Mouse (Mus musculus) brain, embryonic 14.5 days (tissue): ENCODE data around the gene Vmn1r9. TPM values are rescaled to one million over a fixed set of nuclear protein-coding genes. Genes with fewer than 3 reads are reported as not detected.
A peak's percentile ranks its signal among the peaks of the same experiment; 100 is the strongest.
"Not testable (repeated sequence)": the region's sequence is repeated elsewhere in the genome, so short reads cannot be mapped to it uniquely, and the experiment has no call there.

Source experiments
- DNase-seq: peaks from one replicate; pipeline ENCODE4 v3.0.0-alpha.2; 2011; ENCODE audit warnings: low read depth
- CTCF ChIP-seq: fragments of 200-500 bp; IDR thresholded peaks from 2 replicates; pipeline ENCODE4 v1.5.1; 2012; ENCODE audit warnings: inconsistent platforms, mild to moderate bottlenecking, moderate library complexity, borderline replicate concordance; ENCODE audit not compliant: insufficient read depth, insufficient read length; ENCODE audit errors: extremely low read depth
- POLR2A ChIP-seq: fragments of 200-500 bp; IDR thresholded peaks from 2 replicates; pipeline ENCODE4 v1.6.1; 2012; ENCODE audit warnings: mild to moderate bottlenecking, inconsistent platforms, borderline replicate concordance; ENCODE audit not compliant: poor library complexity, insufficient read depth, insufficient read length, severe bottlenecking; ENCODE audit errors: extremely low read depth
- polyA plus RNA-seq: library from polyadenylated mRNA; depleted of rRNA; stranded (reverse); fragments of >200 nt; gene quantifications from 2 replicates; pipeline ENCODE4 v1.2.3, GENCODE M21; 2012; rRNA removed

Gene Vmn1r9
- not detected in 2 replicates for polyA plus RNA-seq

DNA sequence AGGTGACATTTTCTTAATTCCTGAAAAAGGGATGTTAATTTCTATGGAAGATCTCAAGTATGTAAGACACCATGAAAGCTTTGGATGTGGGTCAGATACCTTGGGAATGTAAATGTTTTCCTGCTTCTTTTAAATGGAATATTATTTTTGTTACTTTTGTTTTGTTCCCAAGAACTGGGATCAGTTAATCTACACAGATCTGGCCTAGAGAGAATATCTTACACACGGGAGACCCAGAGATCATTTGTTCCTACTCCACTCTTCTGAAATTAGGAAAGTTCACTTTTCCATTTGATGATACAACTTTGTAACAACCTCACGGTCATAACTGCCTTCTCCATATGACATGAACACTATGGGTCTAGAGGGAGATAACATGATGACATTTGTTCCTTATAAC, at the start of gene Vmn1r9:
TSS of gene Vmn1r9 (plus strand) at position 301 of the 400 bp plus-strand sequence.
- no peak for DNase-seq

DNA sequence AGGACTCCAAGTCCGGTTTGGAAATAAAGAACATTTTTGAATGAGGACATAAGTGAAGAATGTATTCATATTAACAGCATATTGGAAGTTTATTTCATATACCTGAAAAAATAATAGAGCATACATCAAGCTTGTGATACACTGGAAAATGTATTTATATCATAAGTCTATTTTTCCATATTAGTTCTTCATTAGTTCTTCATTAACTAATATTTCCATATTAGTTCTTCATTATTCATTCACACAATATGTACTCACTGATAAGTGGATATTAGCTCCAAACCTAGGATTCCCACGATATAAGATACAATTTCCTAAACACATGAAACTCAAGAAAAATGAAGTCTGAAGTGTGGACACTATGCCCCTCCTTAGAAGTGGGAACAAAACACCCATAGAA, 41.4 kb upstream of the Vmn1r9 start, which contains the start of gene Vmn1r7:
TSS of gene Vmn1r7 (minus strand) at position 101 of the 400 bp plus-strand sequence.
- not testable (repeated sequence) for DNase-seq

More for the DNA sequence above, at the start of gene Vmn1r9:
- no peak for TF ChIP-seq POLR2A
- no peak for TF ChIP-seq CTCF

DNA sequence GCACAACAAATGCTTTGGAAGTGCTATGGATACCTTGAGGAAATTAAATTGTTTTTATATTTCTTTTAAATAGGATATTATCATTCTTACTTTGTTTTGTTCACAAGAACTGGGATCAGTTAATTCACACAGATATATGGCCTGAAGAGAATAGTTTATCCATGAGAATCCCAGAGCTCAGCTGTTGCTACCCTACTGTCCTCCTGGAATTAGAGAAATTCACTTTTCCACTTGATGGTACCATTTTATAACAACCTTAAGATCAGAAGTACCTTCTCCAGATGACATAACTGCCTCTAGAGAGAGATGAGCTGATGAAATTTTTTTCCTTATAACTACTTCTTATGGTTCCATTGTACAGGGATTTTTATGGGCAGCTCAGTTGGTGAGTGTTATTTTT, 34.6 kb upstream of the Vmn1r9 start, which contains the start of gene Vmn1r8:
TSS of gene Vmn1r8 (plus strand) at position 301 of the 400 bp plus-strand sequence.
- no peak for TF ChIP-seq CTCF
- TF ChIP-seq POLR2A, result no peak
- DNase-seq, result no peak

DNA sequence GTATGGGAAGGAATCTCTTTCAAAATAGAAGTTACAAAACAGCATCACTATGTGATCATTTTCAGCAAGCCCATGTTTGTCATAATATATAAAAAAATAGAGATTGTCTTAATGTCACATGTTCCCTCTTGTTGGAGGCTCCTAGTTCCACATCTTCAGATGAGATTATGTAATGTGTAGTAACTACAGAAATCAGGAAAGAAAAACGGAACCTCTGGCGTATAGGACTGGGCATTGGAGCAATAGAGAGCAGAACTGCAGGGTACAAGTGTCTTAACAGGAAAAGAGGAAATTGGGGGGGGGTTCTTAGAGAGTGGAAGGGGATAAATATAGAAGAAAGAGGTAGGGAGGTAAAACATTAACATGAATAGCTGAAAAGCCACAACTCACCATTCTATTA, 31.9 kb upstream of the Vmn1r9 start:
- no peak for DNase-seq
- TF ChIP-seq POLR2A, result no peak
- no peak for TF ChIP-seq CTCF

DNA sequence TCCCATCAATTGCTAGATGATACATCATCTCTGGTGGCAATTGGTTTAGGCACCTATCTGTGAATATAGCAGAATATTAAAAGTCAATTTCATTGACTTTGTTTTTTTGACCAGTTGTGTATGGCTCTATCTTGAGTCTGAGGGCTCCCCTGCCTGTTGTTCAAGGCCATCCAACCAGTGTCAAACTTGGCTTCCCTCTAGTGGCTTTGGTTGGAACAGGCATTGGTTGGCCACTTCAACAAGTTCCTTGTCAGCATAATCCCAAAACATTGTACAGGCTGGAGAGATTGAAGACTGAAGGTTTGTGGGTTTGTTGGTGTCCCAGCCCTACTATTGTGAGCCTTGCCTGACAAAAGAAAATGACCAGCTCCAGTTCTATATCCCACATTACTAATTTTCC, 2.9 kb upstream of the Vmn1r9 start:
- TF ChIP-seq POLR2A (no peak), CTCF (no peak)
- DNase-seq, result peak; percentile 1

DNA sequence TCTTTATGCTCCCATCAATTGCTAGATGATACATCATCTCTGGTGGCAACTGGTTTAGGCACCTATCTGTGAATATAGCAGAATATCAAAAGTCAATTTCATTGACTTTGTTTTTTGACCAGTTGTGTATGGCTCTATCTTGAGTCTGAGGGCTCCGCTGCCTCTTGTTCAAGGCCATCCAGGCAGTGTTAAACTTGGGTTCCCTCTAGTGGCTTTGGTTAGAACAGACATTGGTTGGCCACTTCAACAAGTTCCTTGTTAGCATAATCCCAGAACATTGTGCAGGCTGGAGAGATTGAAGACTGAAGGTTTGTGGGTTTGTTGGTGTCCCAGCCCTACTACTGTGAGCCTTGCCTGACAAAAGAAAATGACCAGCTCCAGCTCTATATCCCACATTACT, 39.8 kb downstream of the Vmn1r9 start:
- peak; percentile 9 for DNase-seq
- TF ChIP-seq CTCF (0 out of 2 replicates have a peak, but pooled peaks have one; percentile 7), POLR2A (no peak)

DNA sequence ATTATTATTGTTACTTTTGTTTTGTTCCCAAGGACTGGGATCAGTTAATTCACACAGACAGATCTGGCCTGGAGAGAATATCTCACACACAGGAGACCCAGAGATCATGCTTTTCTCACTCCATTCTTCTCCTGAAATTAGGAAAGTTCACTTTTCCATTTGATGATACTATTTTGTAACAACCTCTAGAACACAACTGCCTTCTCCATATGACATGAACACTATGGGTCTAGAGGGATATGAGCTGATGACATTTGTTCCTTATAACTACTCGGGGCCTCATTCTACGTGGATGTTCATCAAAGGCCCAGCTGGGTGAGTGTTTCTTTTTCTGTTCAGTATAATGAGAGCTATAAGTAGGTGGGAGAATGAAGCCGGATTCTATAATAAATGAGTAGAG, 42.6 kb downstream of the Vmn1r9 start, which contains the start of gene Vmn1r10:
TSS of gene Vmn1r10 (plus strand) at position 301 of the 400 bp plus-strand sequence.
- TF ChIP-seq POLR2A (no peak), CTCF (no peak)
- DNase-seq, result no peak

Other genes with a start within 250 kb of the Vmn1r9 start
- 25.2 and 37.5 TPM in 2 replicates for gene Fkbp9, start 234.7 kb upstream of the Vmn1r9 start, polyA plus RNA-seq
- 49.3 and 57.5 TPM in 2 replicates for gene Nt5c3, start 142.9 kb upstream of the Vmn1r9 start, polyA plus RNA-seq
- 0.41 and 0.58 TPM in 2 replicates for gene Vmn1r4, start 142.8 kb upstream of the Vmn1r9 start, polyA plus RNA-seq
- not detected in 2 replicates for gene Vmn1r5, start 96.5 kb upstream of the Vmn1r9 start, polyA plus RNA-seq
- gene Vmn1r6, start 69.5 kb upstream of the Vmn1r9 start, polyA plus RNA-seq, result not detected in 2 replicates
- gene Vmn1r7, start 41.5 kb upstream of the Vmn1r9 start, polyA plus RNA-seq, result not detected in 2 replicates
- gene Vmn1r8, start 34.5 kb upstream of the Vmn1r9 start, polyA plus RNA-seq, result not detected in 2 replicates
- not detected in 2 replicates for gene Vmn1r10, start 42.7 kb downstream of the Vmn1r9 start, polyA plus RNA-seq
- gene Vmn1r11, start 66.7 kb downstream of the Vmn1r9 start, polyA plus RNA-seq, result not detected in 2 replicates
- not detected in 2 replicates for gene Vmn1r12, start 90.1 kb downstream of the Vmn1r9 start, polyA plus RNA-seq
- gene Vmn1r13, start 136.5 kb downstream of the Vmn1r9 start, polyA plus RNA-seq, result not detected in 2 replicates
- gene Vmn1r14, start 164.9 kb downstream of the Vmn1r9 start, polyA plus RNA-seq, result not detected in 2 replicates
- not detected in 2 replicates for gene Vmn1r15, start 191.2 kb downstream of the Vmn1r9 start, polyA plus RNA-seq